Mouse (Mus musculus): ENCODE data around the gene Aurkaip1. TPM values are rescaled to one million over a fixed set of nuclear protein-coding genes. Genes with fewer than 3 reads are reported as not detected.
A peak's percentile ranks its signal among the peaks of the same experiment; 100 is the strongest.
"Not testable (repeated sequence)": the region's sequence is repeated elsewhere in the genome, so short reads cannot be mapped to it uniquely, and the experiment has no call there.

Aurkaip1 gene
- 169 and 171 TPM in 2 replicates for polyA plus RNA-seq (2015; fragmentation: Nextera tagmentation; extraction: Ambion mirVana)

DNA sequence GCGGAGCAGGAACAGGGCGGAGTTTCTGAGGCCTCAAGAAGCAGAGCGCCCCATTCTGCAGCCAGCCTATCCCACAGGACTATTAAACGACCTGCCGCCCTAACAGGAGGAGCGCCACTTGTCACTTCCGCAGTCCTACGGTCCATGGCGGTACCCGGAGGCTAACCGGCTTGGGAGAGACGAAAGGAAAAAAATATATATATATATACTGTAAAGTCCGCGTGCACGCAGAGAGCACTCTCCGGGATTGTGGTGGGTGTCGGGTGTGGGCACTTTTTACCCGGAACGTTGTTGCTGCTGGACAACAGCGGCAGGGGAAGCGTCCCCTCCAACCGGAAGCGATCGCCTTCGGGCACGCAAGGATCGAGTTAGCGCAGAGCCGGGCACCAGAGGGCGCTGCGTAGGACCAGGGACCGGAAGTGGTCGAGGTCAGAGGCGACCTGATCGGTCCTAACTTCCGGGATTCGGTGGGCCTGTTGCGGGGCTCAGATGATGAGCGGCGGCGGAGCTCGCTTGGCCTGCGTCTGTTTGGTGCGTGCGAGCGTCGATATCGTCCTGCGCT is at the start of gene Aurkaip1:
Gene Aurkaip1, plus strand, starts transcription at position 68 of the 562 bp plus-strand sequence.
- Histone ChIP-seq H3K4me1 (replicated peaks) (peaks cover 21% of the 10 kb centered on the region), H3K4me2 (replicated peaks) (peak within 1 kb of the TSS; percentile 85), H3K9ac (peak within 1 kb of the TSS; percentile 77), H3K27me3 (replicated peaks) (no peaks in the 10 kb centered on the region), H3K4me3 (replicated peaks) (peak within 1 kb of the TSS; percentile 67), H3K9me3 (no peaks in the 10 kb centered on the region), H3K36me3 (peaks cover 14% of the 10 kb centered on the region; the same call in 1 of the 2 replicates), H3K27ac (peak within 1 kb of the TSS; percentile 91)
- ATAC-seq = peak; percentile 98
- WGBS = under 1% methylated on average over 49 of the region's 49 CpGs

DNA sequence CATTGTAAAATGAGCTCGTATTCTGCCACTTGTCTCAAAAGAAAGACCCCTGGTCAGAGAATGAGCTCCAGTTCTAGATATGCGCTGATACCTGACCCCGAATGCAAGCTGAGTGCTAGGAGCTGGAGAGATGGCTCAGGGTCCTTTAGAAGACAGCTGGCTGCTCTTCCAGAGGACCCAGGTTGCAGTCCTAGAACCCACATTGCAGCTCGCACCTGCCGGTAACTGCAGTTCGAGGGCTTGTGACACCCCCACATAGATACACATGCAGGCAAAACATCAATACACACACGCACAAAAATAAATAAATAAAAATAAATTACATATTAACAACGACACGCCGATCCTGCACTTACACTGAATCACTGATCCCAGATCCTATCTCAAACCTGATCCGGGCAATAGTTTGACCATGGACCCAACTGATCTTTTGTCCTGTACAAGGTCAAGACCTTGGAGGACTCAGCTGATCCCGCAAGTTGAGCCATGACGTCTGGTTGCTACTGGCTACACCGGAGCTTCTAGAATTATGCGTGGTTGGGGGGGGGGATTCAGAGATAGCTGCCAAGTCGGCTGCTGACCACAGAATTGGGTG is 47.5 kb upstream of the Aurkaip1 start:
- peak overlapping the region; percentile 74 for H3K9ac ChIP-seq
- no peak for ATAC-seq
- H3K4me2 ChIP-seq (replicated peaks) = peak overlapping the region; percentile 87
- H3K9me3 ChIP-seq = no peaks in the 10 kb centered on the region
- H3K4me1 ChIP-seq (replicated peaks) = peaks cover 2% of the 10 kb centered on the region; the same call in 1 of the 2 replicates
- no peaks in the 10 kb centered on the region for H3K27me3 ChIP-seq (replicated peaks)
- H3K4me3 ChIP-seq (replicated peaks) = peak overlapping the region; percentile 60
- H3K27ac ChIP-seq = peak overlapping the region; percentile 90; the same call in 1 of the 2 replicates
- H3K36me3 ChIP-seq = no peaks in the 10 kb centered on the region
- WGBS = 36% methylated on average over 16 of the region's 16 CpGs

DNA sequence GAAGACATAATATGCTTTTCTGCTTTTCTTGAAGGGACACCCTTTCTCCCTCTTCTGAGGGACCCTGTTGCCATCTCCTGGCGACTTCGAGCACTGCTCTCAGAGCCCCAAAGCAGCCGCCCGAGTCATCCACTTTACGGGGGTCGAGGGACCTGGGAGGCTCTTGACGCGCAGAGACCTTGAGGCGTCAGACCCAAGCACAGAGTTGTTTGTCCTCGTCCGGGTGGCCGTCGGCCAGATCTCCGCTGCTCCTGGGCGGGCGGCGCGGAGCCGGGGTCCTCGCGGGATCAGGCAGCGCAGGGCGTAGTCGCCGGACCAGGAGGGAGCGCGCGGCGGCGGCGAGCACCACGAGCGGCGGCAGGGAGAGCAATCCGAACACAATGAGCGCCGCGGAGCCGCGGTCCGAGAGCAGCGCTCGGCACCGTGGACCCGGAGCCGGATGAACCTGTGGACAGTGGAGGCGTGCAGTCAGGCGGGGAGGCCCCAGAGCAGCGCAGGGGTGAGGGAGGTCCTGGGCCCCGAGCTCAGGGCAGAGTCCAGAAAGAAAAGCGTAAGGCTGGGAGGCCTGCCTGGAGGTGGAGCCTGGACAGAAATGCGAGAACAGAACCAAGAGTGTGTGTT is 46.9 kb upstream of the Aurkaip1 start:
- H3K9me3 ChIP-seq = no peaks in the 10 kb centered on the region
- peak overlapping the region; percentile 60 for H3K4me3 ChIP-seq (replicated peaks)
- under 1% methylated on average over 52 of the region's 52 CpGs for WGBS
- H3K4me1 ChIP-seq (replicated peaks) = peaks cover 2% of the 10 kb centered on the region; the same call in 1 of the 2 replicates
- H3K4me2 ChIP-seq (replicated peaks) = peak overlapping the region; percentile 87
- peak overlapping the region; percentile 90 for H3K27ac ChIP-seq
- peak; percentile 94 for ATAC-seq
- no peaks in the 10 kb centered on the region for H3K27me3 ChIP-seq (replicated peaks)
- no peaks in the 10 kb centered on the region for H3K36me3 ChIP-seq
- H3K9ac ChIP-seq = peak overlapping the region; percentile 74

DNA sequence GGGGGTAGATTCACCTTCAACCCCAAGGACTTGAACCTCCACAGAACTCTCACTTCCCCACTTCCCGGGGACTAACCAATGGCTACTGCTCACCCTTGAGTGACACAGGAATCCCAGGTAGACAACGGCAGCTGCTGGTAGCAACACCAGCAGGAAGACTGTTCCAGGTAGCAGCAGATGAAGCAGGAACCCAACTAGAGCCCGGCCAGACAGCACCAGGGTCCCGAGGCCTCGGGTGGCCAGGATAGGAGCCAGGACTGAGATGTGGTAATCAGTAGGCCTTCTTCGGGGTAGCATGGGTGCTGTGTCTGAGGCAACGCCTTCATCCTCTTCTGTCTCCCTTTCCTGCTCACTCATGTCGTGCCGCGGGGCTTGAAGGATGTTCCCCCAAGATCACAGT is 45.8 kb upstream of the Aurkaip1 start:
- H3K4me2 ChIP-seq (replicated peaks) = no peak overlapping the region
- no peaks in the 10 kb centered on the region for H3K9me3 ChIP-seq
- H3K36me3 ChIP-seq = no peaks in the 10 kb centered on the region
- ATAC-seq = no peak
- H3K9ac ChIP-seq = no peak overlapping the region
- H3K4me3 ChIP-seq (replicated peaks) = no peak overlapping the region
- no peaks in the 10 kb centered on the region for H3K27me3 ChIP-seq (replicated peaks)
- WGBS = 87% methylated on average over 10 of the region's 10 CpGs
- no peak overlapping the region for H3K27ac ChIP-seq
- H3K4me1 ChIP-seq (replicated peaks) = peaks cover 2% of the 10 kb centered on the region; the same call in 1 of the 2 replicates

DNA sequence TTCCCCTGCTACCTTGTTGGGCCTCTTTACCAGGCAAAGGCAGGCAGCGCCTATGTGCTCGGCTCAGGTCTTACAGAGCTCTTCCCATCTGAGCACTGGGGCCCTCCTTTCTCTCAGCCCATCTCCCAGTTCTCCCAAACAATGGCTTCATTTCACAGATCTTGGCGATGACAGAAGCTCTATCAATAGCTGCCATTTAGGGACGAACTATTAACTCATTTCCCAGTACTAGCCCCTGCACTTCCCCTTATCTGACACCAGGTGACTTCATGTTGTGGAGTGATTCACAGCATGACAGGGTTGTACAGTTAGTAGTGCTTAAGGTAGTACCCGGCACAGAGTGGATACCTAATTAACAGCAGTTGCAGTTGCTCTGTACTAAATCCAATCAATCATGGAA is 45.3 kb upstream of the Aurkaip1 start, which contains the start of gene Tmem88b:
Gene Tmem88b, minus strand, starts transcription at position 56 of the 400 bp plus-strand sequence.
- Histone ChIP-seq H3K27me3 (replicated peaks) (no peaks in the 10 kb centered on the region), H3K4me3 (replicated peaks) (peak within 1 kb of the TSS; percentile 60; the same call in 1 of the 2 replicates), H3K9me3 (no peaks in the 10 kb centered on the region), H3K4me2 (replicated peaks) (peak within 1 kb of the TSS; percentile 87), H3K27ac (no peak within 1 kb of the TSS), H3K4me1 (replicated peaks) (peaks cover 2% of the 10 kb centered on the region; the same call in 1 of the 2 replicates), H3K9ac (no peak within 1 kb of the TSS), H3K36me3 (no peaks in the 10 kb centered on the region)
- WGBS = 62% methylated on average over 5 of the region's 5 CpGs
- ATAC-seq = no peak

DNA sequence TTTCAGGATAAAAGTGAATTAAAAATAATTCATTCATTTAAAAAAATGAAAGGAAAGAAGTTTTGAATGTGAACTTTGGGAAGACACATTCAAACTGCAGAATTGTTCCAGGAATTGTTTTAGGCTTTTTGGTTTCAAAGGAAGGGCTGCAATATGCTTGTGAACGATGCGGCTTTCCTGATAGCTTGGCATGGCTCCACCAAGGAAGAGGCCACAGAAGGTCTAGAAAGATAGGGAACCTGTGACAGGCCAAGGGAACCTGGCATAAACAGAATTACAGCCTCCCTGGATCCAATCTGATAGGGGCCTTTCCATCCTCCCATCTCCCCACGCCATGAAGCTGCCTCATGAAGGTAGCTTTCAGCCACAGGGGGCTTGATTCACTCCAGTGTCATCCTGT is 42.8 kb upstream of the Aurkaip1 start:
- Histone ChIP-seq H3K27me3 (replicated peaks) (no peaks in the 10 kb centered on the region), H3K9me3 (no peaks in the 10 kb centered on the region), H3K36me3 (no peaks in the 10 kb centered on the region), H3K27ac (no peak overlapping the region), H3K4me2 (replicated peaks) (no peak overlapping the region), H3K4me1 (replicated peaks) (no peaks in the 10 kb centered on the region; the same call in 1 of the 2 replicates), H3K4me3 (replicated peaks) (no peak overlapping the region), H3K9ac (no peak overlapping the region)
- 76% methylated on average over 3 of the region's 3 CpGs for WGBS
- no peak for ATAC-seq

DNA sequence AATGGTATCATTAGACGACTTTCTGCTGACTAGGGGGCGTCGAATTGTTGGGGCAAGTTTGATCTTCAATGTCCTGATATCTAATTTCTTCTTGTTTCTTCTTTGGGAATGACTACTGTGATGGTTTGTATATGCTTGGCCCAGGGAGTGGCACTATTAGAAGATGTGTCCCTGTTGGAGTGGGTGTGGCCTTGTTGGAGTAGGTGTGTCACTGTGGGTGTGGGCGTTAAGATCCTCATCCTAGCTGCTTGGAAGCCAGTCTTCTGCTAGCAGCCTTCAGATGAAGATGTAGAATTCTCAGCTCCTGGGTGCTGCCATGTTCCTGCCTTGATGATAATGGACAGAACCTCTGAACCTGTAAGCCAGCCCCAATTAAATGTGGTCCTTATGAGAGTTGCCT is 42.2 kb upstream of the Aurkaip1 start:
- not testable (repeated sequence) for H3K27me3 ChIP-seq (replicated peaks); H3K4me1 ChIP-seq (replicated peaks); H3K9me3 ChIP-seq; H3K36me3 ChIP-seq; H3K9ac ChIP-seq; H3K4me2 ChIP-seq (replicated peaks); ATAC-seq; H3K4me3 ChIP-seq (replicated peaks); H3K27ac ChIP-seq
- 77% methylated on average over 4 of the region's 4 CpGs for WGBS

DNA sequence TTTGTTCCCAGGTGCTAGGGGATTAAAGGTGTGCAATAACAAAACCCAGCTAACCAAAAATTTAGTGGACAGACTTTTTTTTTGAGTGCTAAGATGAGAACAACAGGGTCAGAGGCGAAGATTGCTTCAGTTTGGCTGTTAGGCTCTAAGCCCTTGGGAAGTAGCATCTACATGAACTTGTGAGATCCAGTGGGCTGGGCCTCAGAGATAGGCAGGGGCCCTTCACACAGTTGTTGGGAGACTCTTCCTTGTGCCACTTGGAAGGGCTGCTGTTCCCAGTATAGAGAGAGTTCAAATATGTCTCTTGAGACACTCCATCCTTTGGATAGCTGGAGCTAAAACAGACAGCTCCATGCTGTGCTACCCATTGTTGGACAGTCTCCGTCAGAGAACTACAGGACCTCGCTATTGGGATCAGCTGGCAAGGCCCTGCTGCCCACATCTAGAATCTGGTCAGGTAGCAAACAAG is 41.0 kb upstream of the Aurkaip1 start, which contains the start of gene Ankrd65:
Gene Ankrd65, plus strand, starts transcription at position 419 of the 469 bp plus-strand sequence.
- Histone ChIP-seq H3K36me3 (no peaks in the 10 kb centered on the region), H3K27me3 (replicated peaks) (no peaks in the 10 kb centered on the region), H3K4me1 (replicated peaks) (no peaks in the 10 kb centered on the region), H3K4me2 (replicated peaks) (no peak within 1 kb of the TSS), H3K9ac (no peak within 1 kb of the TSS), H3K4me3 (replicated peaks) (no peak within 1 kb of the TSS), H3K27ac (no peak within 1 kb of the TSS), H3K9me3 (no peaks in the 10 kb centered on the region)
- 85% methylated on average over 3 of the region's 3 CpGs for WGBS
- 0 out of 2 replicates have a peak, but pooled peaks have one; percentile 18 for ATAC-seq

DNA sequence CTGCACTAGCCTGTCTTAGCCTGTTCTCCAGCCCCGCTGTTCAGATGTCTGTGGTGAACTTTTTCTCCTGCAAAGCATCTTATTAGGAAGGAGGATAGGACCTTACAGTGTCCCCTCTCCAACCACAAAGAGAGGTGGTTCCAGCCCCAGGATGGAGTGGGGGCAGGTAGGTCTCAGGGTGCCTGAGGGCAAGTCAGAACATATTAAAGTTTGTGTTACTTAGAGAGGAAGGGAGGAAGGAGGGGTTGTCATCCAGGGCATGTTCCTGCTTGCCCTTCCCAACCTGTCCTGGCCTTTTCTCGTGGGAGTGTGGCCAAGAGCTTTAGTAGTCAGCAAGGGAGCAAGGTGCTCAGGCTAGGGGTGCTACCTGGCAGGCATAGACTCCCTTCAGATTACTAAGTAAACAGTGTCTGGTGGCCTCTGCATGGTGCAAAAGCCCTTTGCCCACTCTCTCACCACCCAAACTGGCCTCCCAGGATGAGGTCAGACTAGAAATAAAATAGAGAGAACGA is 40.4 kb upstream of the Aurkaip1 start:
- peak; percentile 68 for ATAC-seq

DNA sequence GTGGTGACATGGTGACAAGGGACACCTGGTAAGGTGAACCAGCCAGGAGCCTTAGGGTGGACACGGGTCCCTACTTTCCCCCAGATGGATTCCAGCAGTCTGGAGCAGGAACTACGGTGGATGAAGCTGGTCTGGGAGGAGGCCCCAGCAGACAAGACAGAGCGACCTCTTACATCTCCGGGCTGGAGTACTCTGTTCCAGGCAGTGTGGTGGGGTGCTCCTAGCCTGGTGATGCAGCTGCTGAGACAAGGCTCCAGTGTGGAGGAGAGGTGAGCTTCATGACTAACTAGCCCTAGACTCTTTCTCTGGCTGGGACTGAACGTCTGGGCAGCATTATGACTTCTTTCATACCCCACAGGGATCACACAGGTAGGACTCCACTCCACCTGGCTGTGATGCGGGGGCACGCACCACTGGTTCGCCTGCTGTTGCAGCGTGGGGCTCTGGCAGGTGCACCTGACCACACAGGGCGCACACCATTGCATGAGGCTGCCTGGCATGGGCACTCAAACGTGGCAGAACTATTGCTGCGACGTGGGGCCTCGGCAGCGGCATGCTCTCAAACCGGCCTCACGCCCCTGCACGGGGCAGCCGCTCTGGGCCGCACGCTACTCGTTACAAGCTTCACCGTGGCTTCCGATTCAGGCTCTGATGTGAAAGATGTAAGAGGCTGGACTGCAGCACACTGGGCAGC is 39.7 kb upstream of the Aurkaip1 start:
- H3K36me3 ChIP-seq = no peaks in the 10 kb centered on the region
- H3K27ac ChIP-seq = no peak overlapping the region
- H3K4me2 ChIP-seq (replicated peaks) = no peak overlapping the region
- WGBS = 76% methylated on average over 24 of the region's 24 CpGs
- no peaks in the 10 kb centered on the region for H3K4me1 ChIP-seq (replicated peaks)
- no peaks in the 10 kb centered on the region for H3K27me3 ChIP-seq (replicated peaks)
- ATAC-seq = peak; percentile 31; the same call in 1 of the 2 replicates
- H3K9ac ChIP-seq = no peak overlapping the region
- no peaks in the 10 kb centered on the region for H3K9me3 ChIP-seq
- no peak overlapping the region for H3K4me3 ChIP-seq (replicated peaks)

More for the DNA sequence above, 40.4 kb upstream of the Aurkaip1 start:
- no peaks in the 10 kb centered on the region for H3K27me3 ChIP-seq (replicated peaks)
- no peak overlapping the region for H3K4me2 ChIP-seq (replicated peaks)
- WGBS = 55% methylated on average over 3 of the region's 3 CpGs
- no peak overlapping the region for H3K9ac ChIP-seq
- no peak overlapping the region for H3K27ac ChIP-seq
- no peak overlapping the region for H3K4me3 ChIP-seq (replicated peaks)
- H3K9me3 ChIP-seq = no peaks in the 10 kb centered on the region
- no peaks in the 10 kb centered on the region for H3K4me1 ChIP-seq (replicated peaks)
- no peaks in the 10 kb centered on the region for H3K36me3 ChIP-seq

DNA sequence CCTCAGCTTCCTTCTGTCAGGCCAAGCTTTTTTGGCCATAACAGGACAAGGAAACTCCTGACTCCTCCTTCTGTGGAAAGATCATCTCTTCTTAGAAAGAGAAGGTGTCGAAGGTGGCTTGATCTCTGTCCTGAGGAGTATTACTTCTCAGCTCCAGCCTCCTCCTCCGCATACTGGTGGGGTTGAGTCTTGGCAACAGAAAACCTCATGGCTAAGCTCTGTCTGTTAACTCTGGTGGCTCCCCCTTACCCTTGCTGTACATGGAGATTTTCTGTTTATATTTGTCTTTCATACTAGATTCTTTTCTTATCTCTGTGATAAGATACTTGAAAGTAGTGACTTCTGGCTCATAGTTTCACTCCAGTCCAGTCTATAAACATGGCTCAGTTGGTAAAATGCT is 37.3 kb upstream of the Aurkaip1 start:
- H3K4me1 ChIP-seq (replicated peaks) = no peaks in the 10 kb centered on the region
- no peak overlapping the region for H3K4me3 ChIP-seq (replicated peaks)
- no peak overlapping the region for H3K4me2 ChIP-seq (replicated peaks)
- no peak for ATAC-seq
- no peaks in the 10 kb centered on the region for H3K27me3 ChIP-seq (replicated peaks)
- 57% methylated on average over 2 of the region's 2 CpGs for WGBS
- H3K9ac ChIP-seq = no peak overlapping the region
- H3K36me3 ChIP-seq = no peaks in the 10 kb centered on the region
- H3K27ac ChIP-seq = no peak overlapping the region
- H3K9me3 ChIP-seq = no peaks in the 10 kb centered on the region

DNA sequence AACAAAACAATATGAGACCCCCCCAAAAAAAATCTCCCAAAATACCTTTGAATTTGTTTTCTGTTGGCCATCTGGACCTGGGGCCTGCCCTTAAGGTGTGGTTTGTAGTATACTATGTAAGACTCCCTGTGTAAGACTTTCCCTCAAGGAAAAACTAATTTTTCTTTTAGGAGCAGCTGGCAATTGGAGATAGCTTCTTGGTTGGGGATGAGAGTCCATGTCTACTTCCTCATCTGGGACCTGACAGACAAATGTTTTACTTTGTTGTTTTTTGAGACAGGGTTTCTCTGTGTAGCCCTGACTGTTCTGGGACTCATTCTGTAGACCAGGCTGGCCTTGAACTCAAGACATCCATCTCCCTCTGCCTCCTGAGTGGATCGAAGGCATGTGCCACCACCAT is 29.0 kb upstream of the Aurkaip1 start:
- Histone ChIP-seq H3K9me3 (no peaks in the 10 kb centered on the region), H3K36me3 (0 out of 2 replicates have a peak, but pooled peaks cover 3% of the 10 kb centered on the region), H3K27me3 (replicated peaks) (no peaks in the 10 kb centered on the region), H3K4me3 (replicated peaks) (no peak overlapping the region), H3K4me1 (replicated peaks) (peaks cover 12% of the 10 kb centered on the region), H3K9ac (no peak overlapping the region), H3K27ac (no peak overlapping the region), H3K4me2 (replicated peaks) (no peak overlapping the region)
- WGBS = 100% methylated on average over 1 of the region's 1 CpGs
- no peak for ATAC-seq
